Mouse (Mus musculus) embryonic stem cell, embryonic (primary cell): ENCODE results near the gene Gm20388.

ENCODE experiments used
- CTCF ChIA-PET, 4 experiments: fragments of 300-600 bp in 2 of 4; fragments of 350-600 bp in 2 of 4; sonication (Branson Sonifier 250); formaldehyde crosslinking; loops; one replicate each; lab custom pipeline; 2022; ENCODE audit warnings: inconsistent platforms in 2 of 4; lab: Charles Lee
- POLR2A ChIA-PET, 4 experiments: fragments of 300-600 bp in 2 of 4; fragments of 350-600 bp in 2 of 4; sonication (Branson Sonifier 250); formaldehyde crosslinking; loops; one replicate each; lab custom pipeline; 2022; ENCODE audit warnings: antibody characterized with exemption in 4 of 4, inconsistent platforms in 1 of 4; lab: Charles Lee

The Gm20388 gene

GRCm38 (mm10) chr8:123741232-123741631 lies 3830.6 kb downstream of the Gm20388 start:
- CTCF ChIA-PET, result no interaction called here
- POLR2A ChIA-PET, result interaction anchor here in 1 of 4 experiments (0.7 to 2.7 kb wide), 7 partner anchors 12 to 65 kb away, joined by 3 to 8 read pairs (median 4); no protein-coding TSS in a partner anchor

GRCm38 (mm10) chr8:123746488-123746887 lies 3835.8 kb downstream of the Gm20388 start:
- ChIA-PET CTCF (interaction anchor here in 1 of 4 experiments (1.3 kb wide), 1 partner anchor 118 kb away, joined by 4 read pairs; no protein-coding TSS in a partner anchor), POLR2A (interaction anchor here in 1 of 4 experiments (0.9 to 1.4 kb wide), 5 partner anchors 10 to 64 kb away, joined by 3 to 7 read pairs (median 3); no protein-coding TSS in a partner anchor)

GRCm38 (mm10) chr8:123747772-123748171 lies 3837.1 kb downstream of the Gm20388 start:
- ChIA-PET CTCF (interaction anchor here (0.7 to 1.3 kb wide), 5 partner anchors 21 to 119 kb away, joined by 3 to 4 read pairs (median 3); no protein-coding TSS in a partner anchor), POLR2A (interaction anchor here in 2 of 4 experiments (1.1 to 2.2 kb wide), 4 partner anchors 11 to 65 kb away, joined by 3 to 8 read pairs (median 4); no protein-coding TSS in a partner anchor)

GRCm38 (mm10) chr8:123750171-123750693 lies 3839.6 kb downstream of the Gm20388 start:
- POLR2A ChIA-PET, result interaction anchor here in 2 of 4 experiments (0.6 to 1.3 kb wide), 3 partner anchors 10 to 106 kb away, joined by 3 to 4 read pairs (median 4); no protein-coding TSS in a partner anchor
- CTCF ChIA-PET, result no interaction called here

- POLR2A ChIA-PET, result interaction anchor here in 2 of 4 experiments (1.0 to 4.1 kb wide), 5 partner anchors 10 to 25 kb away, joined by 3 to 23 read pairs (median 7); no protein-coding TSS in a partner anchor
- CTCF ChIA-PET, result interaction anchor here in 2 of 4 experiments (1.1 to 1.8 kb wide), 5 partner anchors 12 to 32 kb away, joined by 3 to 9 read pairs (median 6); no protein-coding TSS in a partner anchor
Measured at GRCm38 (mm10) chr8:123752773-123753468, 3842.3 kb downstream of the Gm20388 start.

GRCm38 (mm10) chr8:123753604-123754375 lies 3843.1 kb downstream of the Gm20388 start:
- CTCF ChIA-PET, result interaction anchor here in 2 of 4 experiments (1.0 to 1.8 kb wide), 7 partner anchors 9 to 100 kb away, joined by 3 to 9 read pairs (median 5); partner anchors contain the start of gene Rhou (in 1 of the 2)
- POLR2A ChIA-PET, result interaction anchor here in 3 of 4 experiments (0.9 to 4.1 kb wide), 16 partner anchors 9 to 342 kb away, joined by 3 to 23 read pairs (median 3); partner anchors contain the start of gene Rhou (in 1 of the 3)

- ChIA-PET POLR2A (interaction anchor here (0.6 to 4.1 kb wide), 18 partner anchors 8 to 343 kb away, joined by 3 to 23 read pairs (median 3); partner anchors contain the start of gene Rhou (in 1 of the 4)), CTCF (interaction anchor here in 2 of 4 experiments (0.6 to 1.7 kb wide), 9 partner anchors 8 to 608 kb away, joined by 3 to 5 read pairs (median 3); partner anchors contain the start of gene Rhou (in 1 of the 2))
Measured at GRCm38 (mm10) chr8:123754538-123755431, 3844.1 kb downstream of the Gm20388 start.

- CTCF ChIA-PET, result interaction anchor here in 2 of 4 experiments (0.8 to 1.6 kb wide), 3 partner anchors 8 to 1130 kb away, joined by 3 to 4 read pairs (median 3); no protein-coding TSS in a partner anchor
- POLR2A ChIA-PET, result interaction anchor here in 2 of 4 experiments (0.7 to 4.1 kb wide), 3 partner anchors 20 to 711 kb away, joined by 3 to 23 read pairs (median 4); no protein-coding TSS in a partner anchor
Measured at GRCm38 (mm10) chr8:123756901-123757300, 3846.3 kb downstream of the Gm20388 start.

GRCm38 (mm10) chr8:123758935-123759334 lies 3848.3 kb downstream of the Gm20388 start:
- POLR2A ChIA-PET, result interaction anchor here in 3 of 4 experiments (1.0 to 3.6 kb wide), 13 partner anchors 10 to 385 kb away, joined by 3 to 18 read pairs (median 5); partner anchors contain the start of genes Rhou (in 1 of the 3) and Tcf25 (in 1 of the 3)
- CTCF ChIA-PET, result interaction anchor here (0.6 to 2.2 kb wide), 6 partner anchors 10 to 553 kb away, joined by 4 to 12 read pairs (median 4); no protein-coding TSS in a partner anchor

GRCm38 (mm10) chr8:123759933-123760332 lies 3849.3 kb downstream of the Gm20388 start:
- ChIA-PET POLR2A (interaction anchor here in 3 of 4 experiments (0.6 to 3.6 kb wide), 32 partner anchors 9 to 920 kb away, joined by 3 to 18 read pairs (median 4); partner anchors contain the start of genes Rhou (in 1 of the 3) and Tcf25 (in 1 of the 3)), CTCF (interaction anchor here in 3 of 4 experiments (0.6 to 2.6 kb wide), 10 partner anchors 9 to 165 kb away, joined by 3 to 15 read pairs (median 4); partner anchors contain the start of gene Rhou (in 1 of the 3))

- CTCF ChIA-PET, result interaction anchor here in 3 of 4 experiments (1.1 to 2.6 kb wide), 9 partner anchors 8 to 164 kb away, joined by 4 to 15 read pairs (median 5); partner anchors contain the start of gene Rhou (in 1 of the 3)
- POLR2A ChIA-PET, result interaction anchor here in 3 of 4 experiments (0.6 to 3.6 kb wide), 23 partner anchors 8 to 437 kb away, joined by 3 to 18 read pairs (median 4); partner anchors contain the start of gene Rhou (in 1 of the 3)
Measured at GRCm38 (mm10) chr8:123760579-123760978, 3849.9 kb downstream of the Gm20388 start.

GRCm38 (mm10) chr8:123761266-123761882 lies 3850.7 kb downstream of the Gm20388 start:
- ChIA-PET CTCF (interaction anchor here (0.6 to 3.1 kb wide), 12 partner anchors 23 to 1502 kb away, joined by 3 to 14 read pairs (median 5); partner anchors contain the start of gene Rhou (in 1 of the 4)), POLR2A (interaction anchor here in 3 of 4 experiments (0.5 to 3.6 kb wide), 19 partner anchors 12 to 642 kb away, joined by 3 to 18 read pairs (median 3); partner anchors contain the start of gene Ccsap (in 1 of the 3))

GRCm38 (mm10) chr8:123761883-123762270 lies 3851.2 kb downstream of the Gm20388 start:
- POLR2A ChIA-PET, result interaction anchor here in 3 of 4 experiments (0.8 to 3.6 kb wide), 19 partner anchors 8 to 642 kb away, joined by 3 to 18 read pairs (median 3); partner anchors contain the start of gene Ccsap (in 1 of the 3)

GRCm38 (mm10) chr8:123763355-123763754 lies 3852.7 kb downstream of the Gm20388 start:
- ChIA-PET POLR2A (interaction anchor here in 3 of 4 experiments (1.1 to 2.4 kb wide), 5 partner anchors 9 to 41 kb away, joined by 3 to 10 read pairs (median 5); no protein-coding TSS in a partner anchor), CTCF (interaction anchor here in 3 of 4 experiments (0.6 to 3.1 kb wide), 8 partner anchors 9 to 119 kb away, joined by 3 to 11 read pairs (median 3); partner anchors contain the start of gene Rhou (in 1 of the 3))

More at GRCm38 (mm10) chr8:123761883-123762270, 3851.2 kb downstream of the Gm20388 start:
- CTCF ChIA-PET, result interaction anchor here (0.6 to 3.1 kb wide), 13 partner anchors 22 to 1502 kb away, joined by 3 to 14 read pairs (median 5); partner anchors contain the start of gene Rhou (in 1 of the 4)

GRCm38 (mm10) chr8:123764671-123765070 lies 3854.0 kb downstream of the Gm20388 start:
- POLR2A ChIA-PET, result interaction anchor here in 1 of 4 experiments (1.2 to 1.4 kb wide), 2 partner anchors 11 to 45 kb away, joined by 3 read pairs; no protein-coding TSS in a partner anchor
- CTCF ChIA-PET, result interaction anchor here in 3 of 4 experiments (0.5 to 3.4 kb wide), 20 partner anchors 8 to 136 kb away, joined by 3 to 17 read pairs (median 4); partner anchors contain the start of gene Rhou (in 2 of the 3)
